Mouse (Mus musculus) kidney, adult 10 weeks (tissue): ENCODE data around the gene Cd200r2. TPM values are rescaled to one million over a fixed set of nuclear protein-coding genes. Genes with fewer than 3 reads are reported as not detected.

Experiments
- polyA plus RNA-seq: library from polyadenylated mRNA; stranded (reverse); fragments of 350-450 nt; fragmentation: Illumina TruSeq; extraction: RNeasy Lipid Tissue Mini Kit (QIAGEN cat#74804); gene quantifications from one replicate; pipeline ENCODE4 v1.2.3, GENCODE M21; 2014; ENCODE audit warnings: low read depth, low replicate concordance

Cd200r2 gene
- polyA plus RNA-seq, result not detected

DNA sequence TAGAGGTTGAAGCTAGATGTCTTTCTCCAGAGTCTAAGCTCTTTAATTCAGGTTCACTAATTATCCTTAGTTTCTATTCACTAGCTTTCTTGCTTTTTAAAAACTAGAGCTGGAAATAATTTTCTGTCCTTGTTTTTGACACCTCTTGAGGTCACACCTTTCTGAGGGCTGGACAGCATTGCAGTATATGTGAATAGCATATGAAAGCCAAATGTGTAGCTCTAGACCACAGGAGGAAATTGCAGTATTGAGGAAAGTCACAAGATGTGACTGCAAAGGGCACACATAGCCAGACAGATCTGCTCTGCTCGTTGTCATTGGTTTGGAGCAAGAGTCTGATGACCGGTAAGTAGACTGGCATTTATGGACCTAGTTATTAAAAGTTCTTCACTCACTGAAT is at the start of gene Cd200r2:
Cd200r2 (plus strand) TSS at position 301 of the 400 bp plus-strand sequence.

DNA sequence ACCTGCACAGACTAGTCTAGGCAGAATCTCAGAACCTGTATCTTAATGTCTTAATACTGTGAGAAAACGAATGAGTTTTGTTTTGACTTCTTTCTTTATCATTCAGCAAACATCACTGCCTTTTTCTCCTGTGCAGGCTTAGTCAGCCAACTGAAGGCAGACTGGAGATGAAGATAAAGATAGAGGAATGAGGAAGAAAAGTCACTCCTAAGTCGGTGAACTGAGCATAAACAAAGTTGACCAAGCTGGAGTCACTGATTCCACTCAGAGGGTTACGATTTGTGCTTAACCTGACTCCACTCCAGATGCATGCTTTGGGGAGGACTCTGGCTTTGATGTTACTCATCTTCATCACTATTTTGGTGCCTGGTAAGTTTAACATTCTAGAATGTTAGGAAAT is 76.6 kb downstream of the Cd200r2 start, which contains the start of gene Cd200r3:
Cd200r3 (plus strand) TSS at position 211 of the 400 bp plus-strand sequence.

Other genes starting within 250 kb of the Cd200r2 start
- 8.9 TPM for gene Nepro, start 142.8 kb upstream of the Cd200r2 start, polyA plus RNA-seq
- gene Gtpbp8, start 120.7 kb upstream of the Cd200r2 start, polyA plus RNA-seq, result 50.6 TPM
- gene Cd200r1, start 101.4 kb upstream of the Cd200r2 start, polyA plus RNA-seq, result 0.44 TPM
- gene Cd200r4, start 55.4 kb upstream of the Cd200r2 start, polyA plus RNA-seq, result not detected
- gene Cd200r3, start 76.6 kb downstream of the Cd200r2 start, polyA plus RNA-seq, result not detected
- gene Ccdc80, start 226.3 kb downstream of the Cd200r2 start, polyA plus RNA-seq, result 4.6 TPM